Mouse (Mus musculus) MEL (cell line): Measurements from ENCODE around the gene Ocln. TPM values are rescaled to one million over a fixed set of nuclear protein-coding genes. Genes with fewer than 3 reads are reported as not detected.

Experiments
- DNase-seq: peaks from one replicate; pipeline ENCODE4 v3.0.0; 2011; ENCODE audit warnings: low read depth, low spot score
- H3K27ac ChIP-seq: 2 replicates; pipeline ENCODE4 v1.5.1; 2012; ENCODE audit warnings: low read depth, mild to moderate bottlenecking, control low read depth, low read length, moderate library complexity; ENCODE audit not compliant: control insufficient read depth
- H3K27me3 ChIP-seq, 2 experiments: fragments of 150-350 bp in 1 of 2; sonication (generic) in 1 of 2; 2 replicates each; pipeline ENCODE4 v1.6.1; 2012; ENCODE audit warnings: low read length in 2 of 2, mild to moderate bottlenecking in 2 of 2, improper control_type of control experiment in 1 of 2, moderate library complexity in 1 of 2; ENCODE audit not compliant: insufficient read depth in 2 of 2, control insufficient read depth in 1 of 2
- H3K36me3 ChIP-seq, 2 experiments: 2 replicates each; pipeline ENCODE4 v1.6.1; 2012 to 2014; ENCODE audit warnings: low read length in 2 of 2, improper control_type of control experiment in 1 of 2, inconsistent platforms in 1 of 2, mild to moderate bottlenecking in 1 of 2; ENCODE audit not compliant: insufficient read depth in 2 of 2, control insufficient read depth in 1 of 2
- H3K4me1 ChIP-seq, 2 experiments: fragments of 150-350 bp in 1 of 2; sonication (generic) in 1 of 2; 2 replicates each; pipeline ENCODE4 v1.6.1; 2012; ENCODE audit warnings: low read length in 2 of 2, improper control_type of control experiment in 1 of 2, mild to moderate bottlenecking in 1 of 2; ENCODE audit not compliant: insufficient read depth in 2 of 2, control insufficient read depth in 1 of 2
- H3K4me3 ChIP-seq, 2 experiments: fragments of 150-350 bp in 1 of 2; sonication (generic) in 1 of 2; 2 replicates each; pipeline ENCODE4 v1.5.1; 2012; ENCODE audit warnings: low read depth in 2 of 2, low read length in 2 of 2, mild to moderate bottlenecking in 2 of 2, moderate library complexity in 2 of 2, control low read depth in 1 of 2, improper control_type of control experiment in 1 of 2; ENCODE audit not compliant: control insufficient read depth in 1 of 2, insufficient read depth in 1 of 2
- H3K79me2 ChIP-seq: 2 replicates; pipeline ENCODE4 v1.6.1; 2012; ENCODE audit warnings: mild to moderate bottlenecking, low read length, moderate library complexity; ENCODE audit not compliant: control insufficient read depth, poor library complexity, insufficient read depth
- H3K9ac ChIP-seq: 2 replicates; pipeline ENCODE4 v1.6.1; 2012; ENCODE audit warnings: low read depth, mild to moderate bottlenecking, control low read depth, low read length, moderate library complexity; ENCODE audit not compliant: control insufficient read depth, poor library complexity, severe bottlenecking
- H3K9me3 ChIP-seq: fragments of 150-350 bp; sonication (generic); replicated peaks from 2 replicates; pipeline ENCODE4 v1.6.1; 2012; ENCODE audit warnings: mild to moderate bottlenecking, low read length, improper control_type of control experiment, moderate library complexity; ENCODE audit not compliant: insufficient read depth
- BHLHE40 ChIP-seq: IDR thresholded peaks from 2 replicates; pipeline ENCODE4 v1.6.1; 2012; ENCODE audit warnings: low read depth, mild to moderate bottlenecking, inconsistent platforms, low read length, improper control_type of control experiment, borderline replicate concordance
- CHD1 ChIP-seq: IDR thresholded peaks from 2 replicates; pipeline ENCODE4 v1.6.1; 2012; ENCODE audit warnings: low read depth, mild to moderate bottlenecking, inconsistent platforms, low read length, improper control_type of control experiment
- CHD2 ChIP-seq: IDR thresholded peaks from 2 replicates; pipeline ENCODE4 v1.6.1; 2011; ENCODE audit warnings: low read length, improper control_type of control experiment
- CTCF ChIP-seq, 3 experiments: IDR thresholded peaks in 2 of 3; conservative IDR thresholded peaks in 1 of 3; 2 replicates each; pipeline ENCODE4 v1.5.1; 2011 to 2012; ENCODE audit warnings: low read length in 3 of 3, low read depth in 2 of 3, mild to moderate bottlenecking in 2 of 3, improper control_type of control experiment in 1 of 3, inconsistent platforms in 1 of 3, mixed read lengths in 1 of 3, moderate library complexity in 1 of 3; ENCODE audit not compliant: control insufficient read depth in 1 of 3, insufficient read depth in 1 of 3, poor library complexity in 1 of 3, severe bottlenecking in 1 of 3
- E2F4 ChIP-seq: IDR thresholded peaks from 2 replicates; pipeline ENCODE4 v1.6.1; 2011; ENCODE audit warnings: low read depth, low read length, improper control_type of control experiment, borderline replicate concordance
- EP300 ChIP-seq, 2 experiments: IDR thresholded peaks; 2 replicates each; pipeline ENCODE4 v1.6.1; 2011; ENCODE audit warnings: improper control_type of control experiment in 2 of 2, low read length in 2 of 2, low read depth in 1 of 2, mild to moderate bottlenecking in 1 of 2
- ETS1 ChIP-seq: IDR thresholded peaks from 2 replicates; pipeline ENCODE4 v1.6.1; 2012; ENCODE audit warnings: low read depth, mild to moderate bottlenecking, inconsistent platforms, low read length, improper control_type of control experiment, moderate library complexity
- GABPA ChIP-seq: IDR thresholded peaks from 2 replicates; pipeline ENCODE4 v1.6.1; 2012; ENCODE audit warnings: low read depth, mild to moderate bottlenecking, inconsistent platforms, low read length, improper control_type of control experiment, moderate library complexity
- GATA1 ChIP-seq: IDR thresholded peaks from 2 replicates; pipeline ENCODE4 v1.6.1; 2011; ENCODE audit warnings: low read depth, low read length, improper control_type of control experiment
- HCFC1 ChIP-seq: IDR thresholded peaks from 2 replicates; pipeline ENCODE4 v1.6.1; 2012; ENCODE audit warnings: low read depth, mild to moderate bottlenecking, inconsistent platforms, low read length, improper control_type of control experiment, moderate library complexity
- JUND ChIP-seq: IDR thresholded peaks from 2 replicates; pipeline ENCODE4 v1.6.1; 2011; ENCODE audit warnings: low read depth, mild to moderate bottlenecking, improper control_type of control experiment, low read length
- MAFK ChIP-seq: IDR thresholded peaks from 2 replicates; pipeline ENCODE4 v1.6.1; 2011; ENCODE audit warnings: low read depth, mild to moderate bottlenecking, low read length, improper control_type of control experiment, borderline replicate concordance
- MAX ChIP-seq: IDR thresholded peaks from 2 replicates; pipeline ENCODE4 v1.6.1; 2011; ENCODE audit warnings: low read length, improper control_type of control experiment
- MAZ ChIP-seq: IDR thresholded peaks from 2 replicates; pipeline ENCODE4 v1.6.1; 2012; ENCODE audit warnings: low read depth, mild to moderate bottlenecking, inconsistent platforms, low read length, improper control_type of control experiment
- MXI1 ChIP-seq: IDR thresholded peaks from 2 replicates; pipeline ENCODE4 v1.6.1; 2011; ENCODE audit warnings: mild to moderate bottlenecking, low read depth, low read length, improper control_type of control experiment
- MYC ChIP-seq: IDR thresholded peaks from 2 replicates; pipeline ENCODE4 v1.6.1; 2011; ENCODE audit warnings: low read depth, mild to moderate bottlenecking, low read length, improper control_type of control experiment, moderate library complexity
- NRF1 ChIP-seq: IDR thresholded peaks from 2 replicates; pipeline ENCODE4 v1.6.1; 2014; ENCODE audit warnings: low read depth, mild to moderate bottlenecking, inconsistent platforms, low read length, improper control_type of control experiment, moderate library complexity; ENCODE audit not compliant: poor library complexity, insufficient read depth, severe bottlenecking
- POLR2A ChIP-seq, 2 experiments: IDR thresholded peaks; 2 replicates each; pipeline ENCODE4 v1.6.1; 2011 to 2012; ENCODE audit warnings: low read length in 2 of 2, mild to moderate bottlenecking in 2 of 2, control low read depth in 1 of 2, improper control_type of control experiment in 1 of 2, low read depth in 1 of 2, moderate library complexity in 1 of 2; ENCODE audit not compliant: control insufficient read depth in 1 of 2, insufficient read depth in 1 of 2, poor library complexity in 1 of 2
- POLR2AphosphoS2 ChIP-seq: IDR thresholded peaks from 2 replicates; pipeline ENCODE4 v1.6.1; 2011; ENCODE audit warnings: low read length, improper control_type of control experiment
- RAD21 ChIP-seq: IDR thresholded peaks from 2 replicates; pipeline ENCODE4 v1.6.1; 2011; ENCODE audit warnings: mild to moderate bottlenecking, low read depth, low read length, improper control_type of control experiment
- RCOR1 ChIP-seq: IDR thresholded peaks from 2 replicates; pipeline ENCODE4 v1.6.1; 2012; ENCODE audit warnings: low read depth, mild to moderate bottlenecking, inconsistent platforms, low read length, improper control_type of control experiment
- SMC3 ChIP-seq: IDR thresholded peaks from 2 replicates; pipeline ENCODE4 v1.6.1; 2011; ENCODE audit warnings: low read depth, low read length, improper control_type of control experiment
- TAL1 ChIP-seq: IDR thresholded peaks from 2 replicates; pipeline ENCODE4 v1.6.1; 2012; ENCODE audit warnings: mild to moderate bottlenecking, inconsistent platforms, low read length, moderate library complexity, mixed read lengths
- TBP ChIP-seq: IDR thresholded peaks from 2 replicates; pipeline ENCODE4 v1.8.0; 2011; ENCODE audit warnings: low read depth, low read length, improper control_type of control experiment
- TCF12 ChIP-seq: IDR thresholded peaks from 2 replicates; pipeline ENCODE4 v1.6.1; 2014; ENCODE audit warnings: low read depth, mild to moderate bottlenecking, inconsistent platforms, low read length, improper control_type of control experiment, moderate library complexity
- USF2 ChIP-seq, 2 experiments: IDR thresholded peaks; 2 replicates each; pipeline ENCODE4 v1.6.1; 2011 to 2012; ENCODE audit warnings: improper control_type of control experiment in 2 of 2, low read length in 2 of 2, borderline replicate concordance in 1 of 2, inconsistent platforms in 1 of 2, low read depth in 1 of 2, mild to moderate bottlenecking in 1 of 2; ENCODE audit not compliant: insufficient read depth in 1 of 2
- ZC3H11A ChIP-seq: IDR thresholded peaks from 2 replicates; pipeline ENCODE4 v1.6.1; 2012; ENCODE audit warnings: low read depth, mild to moderate bottlenecking, inconsistent platforms, low read length, improper control_type of control experiment
- ZKSCAN1 ChIP-seq: IDR thresholded peaks from 2 replicates; pipeline ENCODE4 v1.6.1; 2012; ENCODE audit warnings: low read depth, mild to moderate bottlenecking, inconsistent platforms, low read length, improper control_type of control experiment, moderate library complexity
- ZMIZ1 ChIP-seq: IDR thresholded peaks from 2 replicates; pipeline ENCODE4 v1.6.1; 2012; ENCODE audit warnings: low read depth, mild to moderate bottlenecking, inconsistent platforms, low read length, improper control_type of control experiment, moderate library complexity
- polyA plus RNA-seq, 2 experiments: library from polyadenylated mRNA; stranded (reverse) in 1 of 2; unstranded in 1 of 2; fragments of >175 nt in 1 of 2; fragments of >200 nt in 1 of 2; gene quantifications; 2 replicates each; pipeline versions ENCODE4 v1.2.1 to v1.2.4; 2012; ENCODE audit warnings: low replicate concordance in 2 of 2, low read depth in 1 of 2; ENCODE audit not compliant: insufficient read length in 2 of 2, insufficient read depth in 1 of 2, missing spikeins in 1 of 2
- total RNA-seq: library from RNA; depleted of rRNA; stranded (reverse); fragments of 300-350 nt; gene quantifications from 2 replicates; pipeline ENCODE4 v1.2.3, GENCODE M21; 2012

Gene Ocln
- total and polyA plus RNA-seq, 3 experiments = 0.31 to 0.58 TPM; not detected in 1

GRCm38 (mm10) chr13:100553042-100553437, 522 bp upstream of the Ocln start:
- TF ChIP-seq CTCF (IDR thresholded peaks at IDR 0.05 in 2 of 3, conservative IDR thresholded peaks at IDR 0.05 in 1 of 3; ENCODE audit: control insufficient read depth in 1 of 3, insufficient read depth in 1 of 3, low read depth in 2 of 3, low read length in 3 of 3, poor library complexity in 1 of 3, severe bottlenecking in 1 of 3) (no peak), RAD21 (no peak), MXI1 (no peak), HCFC1 (no peak), CHD1 (no peak), TBP (no peak), TAL1 (no peak), MYC (no peak), MAFK (no peak), ZMIZ1 (no peak), POLR2A (IDR thresholded peaks at IDR 0.05; ENCODE audit: control insufficient read depth in 1 of 2, insufficient read depth in 1 of 2, low read depth in 1 of 2, low read length in 2 of 2, poor library complexity in 1 of 2) (no peak), NRF1 (no peak), SMC3 (no peak), ZC3H11A (no peak), E2F4 (no peak), JUND (no peak), RCOR1 (no peak)
- Histone ChIP-seq H3K79me2 (no peaks in the 10 kb centered on the region), H3K9me3 (no peaks in the 10 kb centered on the region), H3K27ac (no peak overlapping the region), H3K4me1 (no peaks in the 10 kb centered on the region), H3K27me3 (peaks cover 0 to 1% of the 10 kb centered on the region in 2 experiments; a peak in 1 of 4 replicates), H3K9ac (no peak overlapping the region), H3K36me3 (no peaks in the 10 kb centered on the region), H3K4me3 (no peak overlapping the region)
- no peak for DNase-seq

DNA sequence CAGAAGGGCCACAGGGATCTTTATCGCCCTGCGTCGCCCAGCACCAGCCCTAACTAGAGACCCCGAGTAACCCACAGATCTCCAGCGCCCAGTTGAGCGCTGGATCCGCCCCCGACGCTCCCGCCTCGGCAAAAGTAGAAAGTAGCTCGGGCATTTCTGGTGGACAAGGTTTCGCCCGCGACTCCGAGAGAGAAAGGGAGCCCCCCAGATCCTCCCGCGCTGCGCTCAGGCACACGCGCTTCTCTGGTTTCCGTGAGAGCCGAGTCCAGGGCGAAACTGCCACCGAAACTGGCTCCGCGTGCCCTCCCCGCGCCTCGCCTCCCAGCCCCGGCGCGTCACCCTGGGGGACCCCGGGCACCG, 529 bp downstream of the Ocln start:
- Histone ChIP-seq H3K9ac (no peak overlapping the region), H3K9me3 (no peaks in the 10 kb centered on the region), H3K27ac (no peak overlapping the region), H3K4me1 (no peaks in the 10 kb centered on the region), H3K27me3 (no peaks in the 10 kb centered on the region), H3K36me3 (no peaks in the 10 kb centered on the region), H3K79me2 (no peaks in the 10 kb centered on the region), H3K4me3 (no peak overlapping the region)
- no peak for DNase-seq
- no peak for TF ChIP-seq GABPA
- no peak for TF ChIP-seq JUND
- TF ChIP-seq EP300 (IDR thresholded peaks at IDR 0.05; ENCODE audit: low read depth in 1 of 2, low read length in 2 of 2) = no peak
- TF ChIP-seq GATA1 = no peak
- TF ChIP-seq BHLHE40 = no peak
- no peak for TF ChIP-seq ETS1
- TF ChIP-seq TBP = no peak
- TF ChIP-seq POLR2AphosphoS2 = no peak
- no peak for TF ChIP-seq NRF1
- TF ChIP-seq MAZ = no peak
- no peak for TF ChIP-seq MAX
- no peak for TF ChIP-seq CHD2
- TF ChIP-seq ZKSCAN1 = no peak
- TF ChIP-seq RCOR1 = no peak
- TF ChIP-seq CTCF (IDR thresholded peaks at IDR 0.05 in 2 of 3, conservative IDR thresholded peaks at IDR 0.05 in 1 of 3; ENCODE audit: control insufficient read depth in 1 of 3, insufficient read depth in 1 of 3, low read depth in 2 of 3, low read length in 3 of 3, poor library complexity in 1 of 3, severe bottlenecking in 1 of 3) = no peak
- no peak for TF ChIP-seq USF2 (IDR thresholded peaks at IDR 0.05; ENCODE audit: borderline replicate concordance in 1 of 2, insufficient read depth in 1 of 2, low read depth in 1 of 2, low read length in 2 of 2)
- TF ChIP-seq TCF12 = no peak
- no peak for TF ChIP-seq TAL1
